Comparison of ENCODE assay signal across 41 mouse cellular contexts in the genomic region with DNA sequence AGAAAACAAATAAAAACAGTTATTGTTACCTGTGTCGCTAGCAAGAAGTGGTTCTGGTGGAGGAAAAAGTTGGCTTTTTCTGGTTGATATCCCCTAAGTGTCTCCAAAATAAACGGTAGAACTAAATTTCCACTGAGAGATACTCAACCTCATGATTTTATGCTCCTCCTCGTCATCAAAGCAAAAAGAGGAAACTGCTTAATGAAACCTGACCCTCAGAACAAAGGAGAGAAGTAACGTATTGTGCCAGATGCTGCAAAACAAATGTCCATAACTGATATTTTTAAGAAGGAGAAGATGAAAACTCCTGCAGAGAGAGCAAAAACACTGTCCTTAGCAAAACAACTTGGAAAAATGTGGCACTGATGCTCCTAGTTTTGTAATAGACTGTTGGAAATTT. TPM values are rescaled to one million over a fixed set of nuclear protein-coding genes. Genes with fewer than 3 reads are reported as not detected.
"Had no signal": no experiment of that assay in that cellular context is flagged by ENCODE, and none has a peak within 500 bp of the region (broad histone marks: within the 10 kb centered on the region; RNA-seq: fewer than 3 reads in every experiment).

No protein-coding gene starts in this region.

- H3K4me3 ChIP-seq: gastrocnemius, adult 2 months; heart, adult 2 months; heart, embryonic 12.5 days; hindbrain, embryonic 10.5 days; hindbrain, embryonic 12.5 days; kidney, embryonic 15.5 days; limb, embryonic 13.5 days; limb, embryonic 15.5 days had no signal

- H3K36me3 ChIP-seq: heart, embryonic 12.5 days; hindbrain, embryonic 10.5 days; hindbrain, embryonic 12.5 days; kidney, embryonic 15.5 days; limb, embryonic 13.5 days; limb, embryonic 15.5 days had no signal

- H3K4me1 ChIP-seq: heart, embryonic 12.5 days; hindbrain, embryonic 10.5 days; hindbrain, embryonic 12.5 days; kidney, embryonic 15.5 days; limb, embryonic 13.5 days; limb, embryonic 15.5 days had no signal

- DNase-seq: gastrocnemius, adult 2 months; gastrocnemius, postnatal 10 days; gastrocnemius, postnatal 25 days; heart, adult 11 months; heart, adult 2 months; heart, postnatal 10 days; heart, postnatal 4 days; kidney, adult 11 months; kidney, adult 2 months; kidney, adult 9 months; kidney, postnatal 14 days; kidney, postnatal 36 days; layer of hippocampus, adult 9-11 months; layer of hippocampus, postnatal 36 days; left cerebral cortex, postnatal 4 days had no signal

- H3K27ac ChIP-seq: gastrocnemius, adult 2 months; heart, adult 2 months; hindbrain, embryonic 10.5 days; hindbrain, embryonic 12.5 days; hindbrain, embryonic 14.5 days; kidney, embryonic 15.5 days; kidney, postnatal 0 days; limb, embryonic 13.5 days; limb, embryonic 15.5 days had no signal

- H3K9me3 ChIP-seq: kidney, embryonic 15.5 days; limb, embryonic 15.5 days had no signal

- H3K9ac ChIP-seq: heart, embryonic 12.5 days; hindbrain, embryonic 12.5 days; hindbrain, embryonic 14.5 days; kidney, embryonic 15.5 days; limb, embryonic 13.5 days; limb, embryonic 15.5 days had no signal

- H3K4me2 ChIP-seq: heart, embryonic 12.5 days; hindbrain, embryonic 12.5 days; hindbrain, embryonic 14.5 days; kidney, embryonic 15.5 days; limb, embryonic 13.5 days; limb, embryonic 15.5 days had no signal

- H3K27me3 ChIP-seq: heart, embryonic 12.5 days; hindbrain, embryonic 12.5 days; kidney, embryonic 15.5 days; limb, embryonic 13.5 days; limb, embryonic 15.5 days had no signal

- ATAC-seq: hindbrain, embryonic 16.5 days; intestine, embryonic 16.5 days had no signal

RNA-seq across cellular contexts. Expression of a gene that starts 4.3 kb away (rescaled TPM):
- total RNA-seq: gastrocnemius, adult 2 months; gastrocnemius, postnatal 10 days; gastrocnemius, postnatal 25 days; gastrocnemius, postnatal 4 days; heart, adult 2 months; heart, postnatal 10 days; heart, postnatal 25 days; heart, postnatal 4 days; layer of hippocampus, adult 18-20 months; layer of hippocampus, adult 8-10 months; layer of hippocampus, postnatal 14 days; layer of hippocampus, postnatal 36 days; left cerebral cortex, adult 18-20 months; left cerebral cortex, adult 8-10 months; left cerebral cortex, postnatal 10 days; left cerebral cortex, postnatal 25 days; left cerebral cortex, postnatal 4 days had no signal
- polyA plus RNA-seq: frontal cortex, adult 2 months; heart, adult 2 months; heart, embryonic 12.5 days; heart, embryonic 14.5 days; heart, embryonic 16.5 days; hindbrain, embryonic 10.5 days; hindbrain, embryonic 12.5 days; hindbrain, embryonic 14.5 days; hindbrain, embryonic 16.5 days; intestine, embryonic 14.5 days; intestine, embryonic 16.5 days; kidney, adult 2 months; kidney, embryonic 15.5 days; kidney, postnatal 0 days; large intestine, adult 2 months; limb, embryonic 11.5 days; limb, embryonic 13.5 days; limb, embryonic 15.5 days; liver, adult 2 months had no signal

RNA-seq across cellular contexts. Expression of a gene that starts 45.0 kb away (rescaled TPM):
- total RNA-seq: gastrocnemius, adult 2 months; gastrocnemius, postnatal 10 days; gastrocnemius, postnatal 25 days; gastrocnemius, postnatal 4 days; heart, adult 2 months; heart, postnatal 10 days; heart, postnatal 25 days; heart, postnatal 4 days; layer of hippocampus, adult 18-20 months; layer of hippocampus, adult 8-10 months; layer of hippocampus, postnatal 14 days; layer of hippocampus, postnatal 36 days; left cerebral cortex, adult 18-20 months; left cerebral cortex, adult 8-10 months; left cerebral cortex, postnatal 10 days; left cerebral cortex, postnatal 25 days; left cerebral cortex, postnatal 4 days; liver, adult 2 months had no signal
- polyA plus RNA-seq: frontal cortex, adult 2 months; heart, adult 2 months; heart, embryonic 12.5 days; heart, embryonic 14.5 days; heart, embryonic 16.5 days; hindbrain, embryonic 10.5 days; hindbrain, embryonic 12.5 days; hindbrain, embryonic 14.5 days; hindbrain, embryonic 16.5 days; intestine, embryonic 14.5 days; intestine, embryonic 16.5 days; kidney, adult 2 months; kidney, embryonic 15.5 days; kidney, postnatal 0 days; large intestine, adult 2 months; limb, embryonic 11.5 days; limb, embryonic 13.5 days; limb, embryonic 15.5 days; liver, adult 2 months had no signal
